Mouse (Mus musculus): ENCODE data around the gene C730034F03Rik. TPM values are rescaled to one million over a fixed set of nuclear protein-coding genes. Genes with fewer than 3 reads are reported as not detected.

C730034F03Rik gene
- polyA plus RNA-seq, 1 experiment from 2014 or later: 1.5 TPM

DNA sequence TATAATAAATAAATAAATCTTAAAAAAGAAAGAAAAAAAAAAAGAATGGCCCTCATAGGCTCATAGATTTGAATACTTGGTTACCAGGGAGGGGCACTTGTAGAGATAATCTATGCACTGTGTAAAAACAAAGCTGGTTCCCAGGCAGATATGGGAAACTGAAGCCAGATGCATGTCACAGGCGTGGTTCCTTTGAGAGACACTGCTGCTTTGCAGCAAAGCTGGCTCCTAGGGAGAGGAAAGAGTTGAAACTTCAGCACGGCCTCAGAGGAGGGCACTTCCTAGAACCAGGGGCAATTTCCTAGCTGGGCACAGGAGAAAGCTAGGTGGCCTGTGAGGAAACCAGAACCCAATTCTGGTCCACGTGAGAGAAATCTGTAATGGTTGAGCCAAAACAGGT lies 4.7 kb downstream of the C730034F03Rik start:
- Histone ChIP-seq H3K27ac (no peak overlapping the region), H3K9ac (no peak overlapping the region), H3K4me1 (replicated peaks) (peaks cover 29% of the 10 kb centered on the region), H3K9me3 (replicated peaks) (no peaks in the 10 kb centered on the region), H3K27me3 (no peaks in the 10 kb centered on the region), H3K36me3 (no peaks in the 10 kb centered on the region), H3K4me2 (no peak overlapping the region), H3K4me3 (replicated peaks) (no peak overlapping the region)
- 51% methylated on average over 3 of the region's 3 CpGs for WGBS (ENCODE audit: insufficient replicate concordance)
- no peak for DNase-seq
- no peak for ATAC-seq (ENCODE audit: low read depth)

DNA sequence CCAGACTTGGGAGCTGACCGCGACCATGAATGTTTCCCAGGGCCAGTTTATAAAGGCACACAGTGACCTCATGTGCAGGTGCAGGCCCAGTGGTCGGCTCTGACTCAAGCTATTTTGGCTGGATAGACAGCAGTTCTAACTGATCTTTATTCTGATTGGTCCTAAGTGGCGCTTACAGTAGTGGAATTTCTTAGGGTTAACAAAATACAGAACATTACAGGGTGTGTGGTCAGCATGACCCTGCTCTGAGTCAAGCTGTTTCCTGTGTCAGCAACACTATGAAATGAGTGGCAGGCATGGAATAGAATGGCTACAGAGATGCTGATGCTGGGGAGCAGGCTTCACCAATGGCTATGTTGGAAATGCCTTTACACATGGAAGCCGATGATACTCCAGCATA lies 6.5 kb downstream of the C730034F03Rik start:
- Histone ChIP-seq H3K4me2 (no peak overlapping the region), H3K36me3 (no peaks in the 10 kb centered on the region), H3K4me3 (replicated peaks) (no peak overlapping the region), H3K27ac (no peak overlapping the region), H3K9ac (no peak overlapping the region), H3K27me3 (no peaks in the 10 kb centered on the region), H3K4me1 (replicated peaks) (peaks cover 19% of the 10 kb centered on the region), H3K9me3 (replicated peaks) (no peaks in the 10 kb centered on the region)
- WGBS (ENCODE audit: insufficient replicate concordance): 74% methylated on average over 5 of the region's 5 CpGs
- ATAC-seq (ENCODE audit: low read depth): no peak
- DNase-seq: no peak

DNA sequence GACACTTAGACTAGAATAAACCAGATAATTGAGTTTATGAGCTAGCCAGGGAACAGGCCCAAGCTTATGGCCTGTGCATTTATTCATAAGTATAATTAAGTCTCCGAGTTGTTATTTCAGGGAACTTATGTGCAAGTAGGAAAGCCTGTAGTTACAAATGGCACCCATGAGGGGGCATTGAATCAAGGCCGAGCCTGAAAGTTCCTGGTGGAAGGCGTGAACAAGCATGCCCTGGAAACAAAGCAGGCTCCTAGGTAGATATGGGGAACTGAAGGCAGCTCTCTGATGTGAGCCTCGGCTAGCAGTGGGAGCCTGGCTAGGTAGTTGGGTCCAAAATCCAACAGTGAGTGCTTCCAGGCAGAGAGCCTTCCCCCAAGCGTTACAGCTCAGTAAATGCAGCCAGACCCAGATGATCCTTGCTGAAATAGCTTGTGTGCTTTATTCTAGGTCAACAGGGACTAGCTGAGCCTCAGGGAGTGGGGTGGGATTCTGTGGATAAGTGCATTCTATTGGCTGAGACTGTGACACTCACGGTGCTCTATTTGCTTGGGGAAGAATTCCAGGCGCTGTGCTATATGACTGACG lies 13.2 kb downstream of the C730034F03Rik start:
- H3K4me2 ChIP-seq: no peak overlapping the region
- 34% methylated on average over 8 of the region's 8 CpGs for WGBS (ENCODE audit: insufficient replicate concordance)
- ATAC-seq (ENCODE audit: low read depth) (no peak), DNase-seq (no peak)
- H3K4me1 ChIP-seq (replicated peaks): no peaks in the 10 kb centered on the region
- H3K4me3 ChIP-seq (replicated peaks): no peak overlapping the region
- H3K27me3 ChIP-seq: no peaks in the 10 kb centered on the region
- no peaks in the 10 kb centered on the region for H3K9me3 ChIP-seq (replicated peaks)
- no peak overlapping the region for H3K27ac ChIP-seq
- no peak overlapping the region for H3K9ac ChIP-seq
- no peaks in the 10 kb centered on the region for H3K36me3 ChIP-seq

DNA sequence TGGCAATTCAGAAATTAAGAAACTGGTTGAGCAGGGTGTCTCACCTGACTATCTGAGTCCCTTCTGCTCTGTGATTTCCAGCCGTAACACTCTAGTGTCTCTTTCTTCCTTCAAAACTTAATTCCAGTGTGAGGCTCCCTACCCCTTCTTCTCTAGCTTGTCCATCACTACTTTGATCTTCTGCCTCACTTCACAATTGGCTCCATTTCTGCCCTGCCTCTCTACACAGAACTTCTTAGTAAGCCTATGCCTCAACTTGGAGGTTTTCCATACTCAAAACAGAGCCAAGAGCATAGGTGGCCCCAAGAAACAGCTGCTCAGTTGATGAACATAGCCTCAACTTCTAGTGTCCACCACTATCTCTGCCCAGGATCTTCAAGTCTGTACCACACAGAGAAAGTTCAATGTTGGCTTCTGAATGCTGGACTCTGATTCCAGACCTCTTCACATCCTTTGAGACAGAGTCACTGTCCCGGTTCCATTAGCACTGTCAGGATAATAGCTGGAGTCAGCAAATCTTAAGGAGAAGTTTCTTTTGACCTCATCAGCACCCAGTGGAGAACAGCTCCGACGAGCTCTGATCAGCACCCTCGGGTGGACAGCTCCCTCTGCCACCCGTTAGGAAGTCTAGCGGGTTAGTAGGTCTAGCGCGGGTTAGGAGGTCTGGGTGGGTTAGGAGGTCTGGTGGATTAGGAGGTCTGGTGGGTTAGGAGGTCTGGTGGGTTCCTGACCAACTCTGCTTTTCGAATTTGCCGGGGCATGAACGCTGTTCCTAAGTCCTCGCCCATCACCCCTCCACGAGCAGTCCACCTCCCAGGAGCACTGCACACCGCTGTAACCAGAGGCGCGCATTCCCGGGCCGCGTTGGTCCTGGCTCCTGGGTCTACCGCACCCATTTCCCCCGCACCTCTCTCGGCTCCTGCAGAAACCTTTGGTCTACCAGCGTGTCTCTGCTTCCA lies 23.8 kb downstream of the C730034F03Rik start:
- H3K4me1 ChIP-seq (replicated peaks): peaks cover 11% of the 10 kb centered on the region
- no peaks in the 10 kb centered on the region for H3K9me3 ChIP-seq (replicated peaks)
- H3K4me3 ChIP-seq (replicated peaks): peak overlapping the region; percentile 46; the same call in 1 of the 2 replicates
- peak; percentile 48 for DNase-seq
- peaks cover 63% of the 10 kb centered on the region for H3K27me3 ChIP-seq
- WGBS (ENCODE audit: insufficient replicate concordance): 4% methylated on average over 24 of the region's 24 CpGs
- no peak overlapping the region for H3K9ac ChIP-seq
- H3K36me3 ChIP-seq: no peaks in the 10 kb centered on the region
- peak overlapping the region; percentile 58 for H3K4me2 ChIP-seq
- H3K27ac ChIP-seq: no peak overlapping the region
- ATAC-seq (ENCODE audit: low read depth): peak; percentile 41; the same call in 1 of the 2 replicates

DNA sequence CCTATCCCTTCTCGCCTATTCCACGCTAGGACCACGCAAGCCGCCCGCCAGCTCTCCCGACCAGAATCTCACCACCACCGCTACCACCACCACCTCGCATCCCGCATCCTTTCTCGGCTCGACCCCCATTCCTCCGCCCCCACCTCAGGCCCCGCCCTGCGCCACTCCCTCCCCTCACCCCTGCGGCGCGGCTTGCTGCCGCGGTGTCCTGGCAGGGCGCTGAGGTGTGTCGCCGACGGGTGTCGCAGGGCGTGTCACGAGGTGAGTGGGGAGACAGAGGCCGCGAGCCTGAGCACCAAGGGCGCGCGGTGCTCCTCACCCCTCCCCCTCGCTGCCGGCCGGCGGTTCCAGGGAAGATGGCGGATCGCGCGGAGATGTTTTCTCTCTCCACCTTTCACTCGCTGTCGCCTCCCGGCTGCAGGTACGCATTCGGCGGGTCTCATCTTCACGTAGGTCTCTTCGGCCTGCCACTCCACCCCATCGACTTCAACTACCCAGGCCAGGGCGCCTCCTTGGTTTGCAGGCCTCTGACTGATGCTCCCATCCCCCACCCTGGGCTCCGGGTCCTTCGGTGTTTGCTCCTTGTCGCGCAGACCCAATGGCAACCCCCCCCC lies 24.6 kb downstream of the C730034F03Rik start, which contains the start of gene Mapk8ip2:
Mapk8ip2 (plus strand) TSS at position 49 of the 614 bp plus-strand sequence.
- H3K36me3 ChIP-seq: no peaks in the 10 kb centered on the region
- H3K27me3 ChIP-seq: peaks cover 70% of the 10 kb centered on the region
- peaks cover 11% of the 10 kb centered on the region for H3K4me1 ChIP-seq (replicated peaks)
- ATAC-seq (ENCODE audit: low read depth): no peak
- no peaks in the 10 kb centered on the region for H3K9me3 ChIP-seq (replicated peaks)
- no peak within 1 kb of the TSS for H3K9ac ChIP-seq
- DNase-seq: no peak
- WGBS (ENCODE audit: insufficient replicate concordance): 2% methylated on average over 53 of the region's 53 CpGs
- peak within 1 kb of the TSS; percentile 58 for H3K4me2 ChIP-seq
- no peak within 1 kb of the TSS for H3K27ac ChIP-seq
- H3K4me3 ChIP-seq (replicated peaks): peak within 1 kb of the TSS; percentile 46

DNA sequence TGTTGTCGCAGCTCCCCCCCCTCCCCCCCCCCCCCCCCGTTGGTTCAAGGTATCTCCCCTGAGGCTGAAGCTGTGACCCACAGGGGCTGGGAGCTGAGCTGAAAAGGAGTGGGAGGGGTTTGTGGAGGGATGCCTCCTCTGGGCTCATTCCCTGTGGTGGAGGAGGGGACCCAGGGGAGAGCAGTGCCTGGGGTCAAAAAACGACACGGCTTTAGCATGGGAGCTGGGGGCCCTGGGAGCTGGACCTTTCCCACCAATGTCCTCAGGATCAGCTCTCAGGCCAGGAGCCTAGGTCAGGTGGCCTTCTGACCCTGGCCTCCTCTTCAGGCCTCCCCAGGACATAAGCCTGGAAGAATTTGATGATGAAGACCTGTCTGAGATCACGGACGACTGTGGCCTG lies 25.5 kb downstream of the C730034F03Rik start:
- Histone ChIP-seq H3K9ac (no peak overlapping the region), H3K4me1 (replicated peaks) (peaks cover 11% of the 10 kb centered on the region), H3K4me3 (replicated peaks) (no peak overlapping the region), H3K27me3 (peaks cover 73% of the 10 kb centered on the region), H3K27ac (no peak overlapping the region), H3K9me3 (replicated peaks) (no peaks in the 10 kb centered on the region), H3K4me2 (no peak overlapping the region), H3K36me3 (no peaks in the 10 kb centered on the region)
- ATAC-seq (ENCODE audit: low read depth) (no peak), DNase-seq (no peak)
- WGBS (ENCODE audit: insufficient replicate concordance): 27% methylated on average over 4 of the region's 6 CpGs

DNA sequence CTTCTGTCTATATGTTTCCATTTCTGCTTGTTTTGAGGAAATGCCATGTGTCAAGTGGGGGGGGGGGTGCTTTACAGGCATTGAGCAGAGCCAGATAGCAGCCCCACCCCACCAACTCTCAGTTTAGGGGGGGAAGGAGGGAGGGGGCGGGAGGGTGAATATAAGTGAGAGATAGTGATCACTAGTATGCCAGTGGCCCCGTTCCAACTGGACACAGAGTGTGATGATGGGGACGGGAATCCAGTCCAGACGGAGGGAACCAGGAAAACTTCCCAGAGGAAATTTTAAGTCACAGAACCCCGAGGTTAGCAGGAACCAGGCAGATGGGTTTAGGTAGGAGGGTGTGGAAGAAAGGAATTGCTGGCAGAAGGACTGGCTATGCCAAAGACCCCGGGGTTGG lies 26.3 kb downstream of the C730034F03Rik start:
- Histone ChIP-seq H3K27ac (no peak overlapping the region), H3K4me3 (replicated peaks) (no peak overlapping the region), H3K9me3 (replicated peaks) (no peaks in the 10 kb centered on the region), H3K4me1 (replicated peaks) (peaks cover 11% of the 10 kb centered on the region), H3K4me2 (no peak overlapping the region), H3K36me3 (no peaks in the 10 kb centered on the region), H3K27me3 (peaks cover 73% of the 10 kb centered on the region), H3K9ac (no peak overlapping the region)
- WGBS (ENCODE audit: insufficient replicate concordance): 61% methylated on average over 6 of the region's 6 CpGs
- ATAC-seq (ENCODE audit: low read depth) (no peak), DNase-seq (no peak)

DNA sequence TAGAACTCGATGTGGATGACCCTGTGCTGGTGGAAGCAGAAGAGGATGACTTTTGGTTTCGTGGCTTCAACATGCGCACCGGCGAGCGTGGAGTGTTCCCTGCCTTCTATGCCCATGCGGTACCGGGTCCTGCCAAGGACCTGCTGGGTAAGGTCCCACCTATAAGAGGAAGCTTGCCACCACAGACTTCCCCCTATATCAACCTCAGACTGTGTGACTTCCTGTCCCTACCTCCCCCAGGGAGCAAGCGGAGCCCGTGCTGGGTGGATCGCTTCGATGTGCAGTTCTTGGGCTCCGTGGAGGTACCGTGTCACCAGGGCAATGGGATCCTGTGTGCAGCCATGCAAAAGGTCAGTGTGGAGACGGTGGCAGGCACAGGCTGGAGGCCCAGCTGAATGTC lies 29.6 kb downstream of the C730034F03Rik start:
- Histone ChIP-seq H3K4me1 (replicated peaks) (peaks cover 6% of the 10 kb centered on the region), H3K9ac (no peak overlapping the region), H3K27me3 (peaks cover 70% of the 10 kb centered on the region), H3K9me3 (replicated peaks) (no peaks in the 10 kb centered on the region), H3K36me3 (no peaks in the 10 kb centered on the region), H3K27ac (no peak overlapping the region), H3K4me2 (no peak overlapping the region), H3K4me3 (replicated peaks) (no peak overlapping the region)
- no peak for ATAC-seq (ENCODE audit: low read depth)
- no peak for DNase-seq
- WGBS (ENCODE audit: insufficient replicate concordance): 36% methylated on average over 15 of the region's 15 CpGs

DNA sequence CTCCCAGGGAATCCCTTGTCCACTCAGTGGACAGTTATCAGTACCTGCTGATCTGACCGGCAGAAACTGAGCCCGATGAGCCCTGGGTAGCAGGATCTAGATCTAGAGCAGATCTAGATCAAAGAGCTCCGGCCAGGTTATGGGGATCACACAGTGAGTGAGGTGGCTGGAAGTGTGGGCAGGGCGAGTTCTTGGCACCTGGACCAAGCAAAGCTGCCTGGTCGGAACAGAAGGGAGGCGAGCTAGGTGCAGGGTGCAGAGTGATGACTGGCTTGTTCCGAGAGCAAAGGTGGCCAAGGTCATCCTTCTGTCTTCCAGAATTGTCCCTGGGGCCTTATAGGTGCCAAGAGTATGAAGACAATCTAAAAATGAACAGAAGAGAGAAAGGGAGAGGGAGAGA lies 30.4 kb downstream of the C730034F03Rik start:
- 55% methylated on average over 7 of the region's 7 CpGs for WGBS (ENCODE audit: insufficient replicate concordance)

DNA sequence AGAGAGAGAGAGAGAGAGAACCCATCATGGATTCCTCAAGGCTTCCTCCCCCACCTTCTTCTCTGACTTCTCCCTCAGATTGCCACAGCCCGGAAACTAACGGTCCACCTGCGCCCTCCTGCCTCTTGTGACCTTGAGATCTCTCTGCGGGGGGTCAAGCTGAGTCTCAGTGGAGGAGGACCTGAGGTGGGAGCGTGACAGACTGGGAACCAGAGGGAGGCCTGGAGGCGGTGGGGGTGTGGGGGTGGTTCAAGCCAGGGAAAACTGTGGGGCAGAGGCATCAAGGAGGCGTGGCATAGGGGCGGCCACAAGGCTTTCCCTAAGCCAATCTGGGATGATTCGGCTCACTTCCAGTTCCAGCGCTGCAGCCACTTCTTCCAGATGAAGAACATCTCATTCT lies 30.9 kb downstream of the C730034F03Rik start:
- Histone ChIP-seq H3K27ac (no peak overlapping the region), H3K4me2 (no peak overlapping the region), H3K9me3 (replicated peaks) (no peaks in the 10 kb centered on the region), H3K4me3 (replicated peaks) (no peak overlapping the region), H3K36me3 (no peaks in the 10 kb centered on the region), H3K27me3 (peaks cover 56% of the 10 kb centered on the region), H3K4me1 (replicated peaks) (no peaks in the 10 kb centered on the region), H3K9ac (no peak overlapping the region)
- 48% methylated on average over 10 of the region's 10 CpGs for WGBS (ENCODE audit: insufficient replicate concordance)
- DNase-seq (no peak), ATAC-seq (ENCODE audit: low read depth) (no peak)

More for the DNA sequence above, 30.4 kb downstream of the C730034F03Rik start:
- no peak for ATAC-seq (ENCODE audit: low read depth)
- Histone ChIP-seq H3K4me2 (no peak overlapping the region), H3K36me3 (no peaks in the 10 kb centered on the region), H3K27me3 (peaks cover 61% of the 10 kb centered on the region), H3K4me3 (replicated peaks) (no peak overlapping the region), H3K27ac (no peak overlapping the region), H3K4me1 (replicated peaks) (no peaks in the 10 kb centered on the region), H3K9ac (no peak overlapping the region), H3K9me3 (replicated peaks) (no peaks in the 10 kb centered on the region)
- DNase-seq: no peak

DNA sequence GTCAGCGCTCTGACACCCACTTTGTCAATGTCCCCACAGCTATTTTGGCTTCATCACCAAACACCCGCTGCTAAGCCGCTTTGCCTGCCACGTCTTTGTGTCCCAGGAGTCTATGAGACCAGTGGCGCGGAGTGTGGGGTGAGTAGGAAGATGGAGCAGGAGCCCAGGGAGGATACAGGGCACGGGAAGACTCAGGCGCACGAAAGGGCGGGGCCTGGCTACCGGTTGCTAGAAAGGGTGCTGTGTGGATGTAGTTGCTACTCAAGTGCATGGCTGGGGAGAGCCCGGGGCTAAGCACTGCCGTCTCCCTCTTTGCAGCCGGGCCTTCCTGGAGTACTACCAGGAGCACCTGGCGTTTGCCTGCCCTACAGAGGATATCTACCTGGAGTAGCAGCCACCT lies 31.9 kb downstream of the C730034F03Rik start:
- ATAC-seq (ENCODE audit: low read depth): no peak
- 62% methylated on average over 15 of the region's 15 CpGs for WGBS (ENCODE audit: insufficient replicate concordance)

More for the DNA sequence above, 31.9 kb downstream of the C730034F03Rik start:
- no peak overlapping the region for H3K4me3 ChIP-seq (replicated peaks)
- peaks cover 46% of the 10 kb centered on the region for H3K27me3 ChIP-seq
- H3K9ac ChIP-seq: no peak overlapping the region
- H3K36me3 ChIP-seq: no peaks in the 10 kb centered on the region
- DNase-seq: no peak
- no peaks in the 10 kb centered on the region for H3K9me3 ChIP-seq (replicated peaks)
- no peaks in the 10 kb centered on the region for H3K4me1 ChIP-seq (replicated peaks)
- H3K4me2 ChIP-seq: no peak overlapping the region
- H3K27ac ChIP-seq: no peak overlapping the region
